In genomic region chr15:32233451-32233850, GRCm38 (mm10) we compare ENCODE assay signal across 31 mouse cellular contexts. TPM values are rescaled to one million over a fixed set of nuclear protein-coding genes. Genes with fewer than 3 reads are reported as not detected.
DNase-seq lines count a peak whose midpoint lies in the region; ATAC-seq and TF ChIP-seq lines count a peak whose summit lies in the region.
"Had no signal": no experiment of that assay in that cellular context is flagged by ENCODE, and none has a peak within 500 bp of the region (broad histone marks: within the 10 kb centered on the region; RNA-seq: fewer than 3 reads in every experiment).

No protein-coding gene starts in this region.

- H3K4me2 ChIP-seq in midbrain, embryonic 11.5 days = no peak overlapping the region
- no peak overlapping the region for H3K4me2 ChIP-seq in midbrain, postnatal 0 days (ENCODE audit: low read depth, low read length, poor library complexity, severe bottlenecking)
- H3K4me2 ChIP-seq: embryonic facial prominence, embryonic 13.5 days; embryonic facial prominence, embryonic 15.5 days; forebrain, embryonic 13.5 days; forebrain, embryonic 15.5 days had no signal

- H3K4me3 ChIP-seq in midbrain, embryonic 11.5 days (ENCODE audit: low read depth, low read length) = no peak overlapping the region
- no peak overlapping the region for H3K4me3 ChIP-seq in midbrain, postnatal 0 days (ENCODE audit: low read depth, low read length)
- H3K4me3 ChIP-seq: embryonic facial prominence, embryonic 13.5 days; embryonic facial prominence, embryonic 15.5 days; erythroblast, embryonic 14.5 days; forebrain, embryonic 13.5 days; forebrain, embryonic 15.5 days had no signal

- H3K36me3 ChIP-seq in midbrain, embryonic 11.5 days (ENCODE audit: control insufficient read depth, insufficient read depth, low read length) = no peaks in the 10 kb centered on the region
- H3K36me3 ChIP-seq in midbrain, postnatal 0 days (ENCODE audit: insufficient read depth, low read length) = no peaks in the 10 kb centered on the region
- H3K36me3 ChIP-seq: embryonic facial prominence, embryonic 13.5 days; embryonic facial prominence, embryonic 15.5 days; forebrain, embryonic 15.5 days; G1E had no signal

- H3K9ac ChIP-seq in midbrain, embryonic 11.5 days (ENCODE audit: low read length) = no peak overlapping the region
- no peak overlapping the region for H3K9ac ChIP-seq in midbrain, postnatal 0 days (replicated peaks; ENCODE audit: low read length, poor library complexity, severe bottlenecking)
- H3K9ac ChIP-seq: embryonic facial prominence, embryonic 13.5 days; embryonic facial prominence, embryonic 15.5 days; forebrain, embryonic 13.5 days; forebrain, embryonic 15.5 days; forebrain, postnatal 0 days had no signal

- 92% methylated on average over 1 of the region's 1 CpGs for WGBS in midbrain, embryonic 11.5 days
- 92% methylated on average over 1 of the region's 1 CpGs for whole genome bisulfite sequencing in midbrain, postnatal 0 days

- no peaks in the 10 kb centered on the region for H3K9me3 ChIP-seq in midbrain, embryonic 11.5 days (ENCODE audit: control insufficient read depth, low read length)
- no peaks in the 10 kb centered on the region for H3K9me3 ChIP-seq in midbrain, postnatal 0 days (ENCODE audit: low read length)
- H3K9me3 ChIP-seq: embryonic facial prominence, embryonic 13.5 days; embryonic facial prominence, embryonic 15.5 days; forebrain, embryonic 13.5 days; forebrain, embryonic 15.5 days; G1E had no signal

- H3K27me3 ChIP-seq in midbrain, embryonic 11.5 days (ENCODE audit: control insufficient read depth, insufficient read depth, low read length) = no peaks in the 10 kb centered on the region
- no peaks in the 10 kb centered on the region for H3K27me3 ChIP-seq in midbrain, postnatal 0 days (ENCODE audit: insufficient read depth, low read length)
- H3K27me3 ChIP-seq: CH12.LX; embryonic facial prominence, embryonic 13.5 days; embryonic facial prominence, embryonic 15.5 days; forebrain, embryonic 13.5 days; forebrain, embryonic 15.5 days had no signal

- H3K4me1 ChIP-seq in midbrain, embryonic 11.5 days (ENCODE audit: control insufficient read depth, insufficient read depth, low read length) = no peaks in the 10 kb centered on the region
- no peaks in the 10 kb centered on the region; the same call in 1 of the 2 replicates for H3K4me1 ChIP-seq in midbrain, postnatal 0 days (ENCODE audit: insufficient read depth, low read length)
- H3K4me1 ChIP-seq: embryonic facial prominence, embryonic 13.5 days; embryonic facial prominence, embryonic 15.5 days; forebrain, embryonic 13.5 days; forebrain, embryonic 15.5 days had no signal

- peak; percentile 87 for DNase-seq in heart, adult 11 months
- DNase-seq in heart, adult 9 months (ENCODE audit: low spot score in 2 of 2) = no peak
- DNase-seq in midbrain, embryonic 11.5 days (ENCODE audit: low spot score, missing footprints) = peak; percentile 14
- DNase-seq in midbrain, postnatal 0 days (ENCODE audit: low spot score) = no peak
- peak; percentile 40 for DNase-seq in Muller cell, postnatal 12 days (ENCODE audit: inconsistent ontology term)
- no peak for DNase-seq in spleen, adult 18-20 months
- no peak for DNase-seq in cerebellum, postnatal 4 days (ENCODE audit: low spot score in 2 of 2)
- DNase-seq: adrenal gland, adult 8-10 months; adrenal gland, postnatal 36 days; B cell, adult 2 months; cerebellum, adult 11-12 months; cerebellum, adult 2 months; cerebellum, adult 9-10 months; cerebellum, postnatal 10 days; cerebellum, postnatal 25 days; embryo, embryonic 11 days; forebrain, postnatal 0 days had no signal

- no peak for ATAC-seq in midbrain, embryonic 11.5 days (ENCODE audit: low FRiP score)
- ATAC-seq in midbrain, postnatal 0 days (ENCODE audit: low FRiP score) = no peak
- ATAC-seq: activated CD4-positive, CD25-positive, alpha-beta regulatory T cell, adult 4 months; CD4-positive, CD25-positive, alpha-beta regulatory T cell, adult 4 months; forebrain, embryonic 13.5 days; forebrain, embryonic 15.5 days; forebrain, postnatal 0 days had no signal

- no peak for TF ChIP-seq CTCF in midbrain, postnatal 0 days (IDR thresholded peaks at IDR 0.05)

- H3K27ac ChIP-seq in midbrain, embryonic 11.5 days (ENCODE audit: low read depth, low read length) = no peak overlapping the region
- no peak overlapping the region for H3K27ac ChIP-seq in midbrain, postnatal 0 days (ENCODE audit: low read depth, low read length)
- H3K27ac ChIP-seq: embryonic facial prominence, embryonic 13.5 days; embryonic facial prominence, embryonic 15.5 days; forebrain, embryonic 13.5 days; forebrain, embryonic 15.5 days had no signal

RNA-seq across cellular contexts. Expression of gene Sema5a, which starts 11.2 kb away (rescaled TPM):
- polyA plus RNA-seq in midbrain, embryonic 11.5 days (2014; fragmentation: Nextera tagmentation; extraction: Ambion mirVana) = 3.4 and 3.5 TPM in 2 replicates
- 26.0 and 26.5 TPM in 2 replicates for total RNA-seq in midbrain, postnatal 0 days (2014; rRNA removed)
- 5.6 and 5.8 TPM in 2 replicates for polyA plus RNA-seq in midbrain, postnatal 0 days (2015; fragmentation: Nextera tagmentation; extraction: Ambion mirVana)
- total RNA-seq: common myeloid progenitor, adult 5-6 weeks had no signal
- polyA plus RNA-seq: activated CD4-positive, CD25-positive, alpha-beta regulatory T cell, adult 4 months; erythroblast, embryonic 14.5 days; G1E had no signal

RNA-seq across cellular contexts. Expression of gene Tas2r119, which starts 56.4 kb away (rescaled TPM):
- not detected in 2 replicates for polyA plus RNA-seq in midbrain, embryonic 11.5 days (2014; fragmentation: Nextera tagmentation; extraction: Ambion mirVana)
- total RNA-seq in midbrain, postnatal 0 days (2014; rRNA removed) = not detected in 2 replicates
- not detected in 2 replicates for polyA plus RNA-seq in midbrain, postnatal 0 days (2015; fragmentation: Nextera tagmentation; extraction: Ambion mirVana)
- total RNA-seq: adrenal gland, adult 18-20 months; adrenal gland, adult 8-10 months; adrenal gland, postnatal 14 days; adrenal gland, postnatal 36 days; CH12.LX; common myeloid progenitor, adult 5-6 weeks; forebrain, postnatal 0 days had no signal
- polyA plus RNA-seq: activated CD4-positive, CD25-positive, alpha-beta regulatory T cell, adult 4 months; CD4-positive, CD25-positive, alpha-beta regulatory T cell, adult 4 months; cerebellum, adult 2 months; embryonic facial prominence, embryonic 11.5 days; embryonic facial prominence, embryonic 13.5 days; embryonic facial prominence, embryonic 15.5 days; erythroblast, embryonic 14.5 days; forebrain, embryonic 11.5 days; forebrain, embryonic 13.5 days; forebrain, embryonic 15.5 days; forebrain, postnatal 0 days; G1E had no signal

Comparison
In these comparisons a context has a peak if more than half of its experiments do, and no peak if none do; other contexts are left out.
1. DNase-seq: peak in heart, adult 11 months (single experiment), midbrain, embryonic 11.5 days (single experiment) and Muller cell, postnatal 12 days (single experiment); none in heart, adult 9 months (0 of 2), midbrain, postnatal 0 days (single experiment), spleen, adult 18-20 months (0 of 2) and cerebellum, postnatal 4 days (0 of 2).